Mouse (Mus musculus) mature B cell (primary cell): ENCODE data around the gene Gpat2.

Experiments used
- in situ Hi-C: fragments of 300-500 bp; cut with MboI; formaldehyde crosslinking; loops from 2 replicates; pipeline ENCODE4 v1.14.3; 2019

Gpat2 gene

DNA sequence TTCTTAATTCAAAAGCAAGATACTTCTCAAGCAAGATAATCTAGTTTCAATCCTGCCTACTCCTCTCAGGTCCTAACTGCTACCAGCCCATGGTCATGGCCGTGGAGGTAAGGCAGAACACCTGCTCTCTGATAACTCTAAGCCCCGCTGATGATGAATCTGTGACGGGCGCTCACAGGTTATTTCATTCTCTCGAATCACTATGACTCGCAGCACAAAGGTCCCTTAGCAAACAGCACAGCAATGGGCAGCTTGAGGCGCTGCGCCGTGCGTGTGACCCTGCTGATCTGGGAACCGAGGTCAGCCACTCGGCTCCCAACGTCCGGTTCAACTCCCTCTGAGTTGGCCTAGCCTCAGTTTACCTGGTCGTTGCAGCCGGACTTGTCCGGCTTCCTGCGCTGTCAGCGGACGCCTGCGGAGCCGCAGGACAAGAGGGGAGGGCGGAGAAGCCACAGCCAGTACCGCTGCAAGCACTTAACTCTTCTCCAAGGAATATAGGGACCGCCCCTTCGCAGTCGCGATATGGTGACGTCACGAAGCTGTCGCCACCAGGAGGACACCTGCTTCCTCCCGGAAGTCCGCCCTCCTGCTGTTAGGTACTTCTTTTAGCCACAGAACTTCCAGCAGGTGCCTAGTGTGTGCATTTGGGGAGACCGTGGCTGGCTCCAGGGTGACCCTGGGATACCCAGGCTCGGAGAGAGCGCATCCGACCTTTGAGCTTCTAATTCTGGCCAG lies 19.2 kb downstream of the Gpat2 start, which contains the start of gene Fahd2a:
TSS of gene Fahd2a (minus strand) at position 511 of the 735 bp plus-strand sequence.
- in situ Hi-C loops: no loop called here

- in situ Hi-C loops: no loop called here
Observed at GRCm38 (mm10) chr2:127446847-127447246, 21.8 kb downstream of the Gpat2 start.

GRCm38 (mm10) chr2:127449691-127450090 lies 24.7 kb downstream of the Gpat2 start:
- in situ Hi-C loops: no loop called here

DNA sequence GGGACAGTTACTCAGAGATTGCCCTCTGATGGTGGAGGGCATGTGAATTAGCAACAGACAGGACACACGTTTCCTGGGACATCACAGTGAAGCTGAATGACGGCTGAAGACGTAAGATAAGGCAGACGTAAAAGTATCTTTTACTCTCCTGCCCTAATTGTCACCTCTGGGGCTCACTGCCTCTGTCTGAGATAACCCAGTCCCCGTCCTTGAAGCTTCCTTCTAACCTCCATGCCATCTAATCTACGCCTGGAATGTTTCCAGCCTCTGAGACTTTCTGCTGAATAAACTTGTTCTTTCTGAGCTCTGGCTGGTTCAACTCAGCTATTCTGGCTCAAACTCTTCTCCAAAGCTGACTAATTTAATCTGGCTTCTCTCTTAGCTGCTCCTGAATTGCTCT lies 26.7 kb downstream of the Gpat2 start:
- in situ Hi-C loops: no loop called here

GRCm38 (mm10) chr2:127453141-127453540 lies 28.1 kb downstream of the Gpat2 start:
- in situ Hi-C loops: no loop called here

- in situ Hi-C loops: no loop called here
Observed at GRCm38 (mm10) chr2:127453764-127454163, 28.8 kb downstream of the Gpat2 start.

DNA sequence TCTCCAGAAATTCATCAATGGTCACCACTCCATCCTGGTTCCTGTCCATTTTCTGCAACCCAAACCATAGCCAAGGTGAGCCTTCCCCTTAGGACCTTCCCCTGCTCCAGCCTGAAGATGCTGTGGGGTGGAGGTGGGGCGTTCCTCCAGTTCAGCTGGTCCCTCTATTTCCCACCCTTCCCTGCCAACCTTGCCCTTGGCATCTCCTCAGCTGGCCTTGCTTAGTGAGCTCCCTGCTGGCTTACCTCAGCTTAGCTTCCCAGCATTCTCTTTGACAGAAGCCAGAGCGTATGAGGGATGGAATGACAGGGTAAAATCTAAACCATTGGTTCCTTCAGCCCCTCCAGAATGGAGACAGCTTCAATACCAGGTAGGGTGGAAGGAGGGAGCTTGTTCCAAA lies 34.3 kb downstream of the Gpat2 start:
- in situ Hi-C loops: no loop called here

GRCm38 (mm10) chr2:127461351-127461750 lies 36.4 kb downstream of the Gpat2 start:
- in situ Hi-C loops: no loop called here

DNA sequence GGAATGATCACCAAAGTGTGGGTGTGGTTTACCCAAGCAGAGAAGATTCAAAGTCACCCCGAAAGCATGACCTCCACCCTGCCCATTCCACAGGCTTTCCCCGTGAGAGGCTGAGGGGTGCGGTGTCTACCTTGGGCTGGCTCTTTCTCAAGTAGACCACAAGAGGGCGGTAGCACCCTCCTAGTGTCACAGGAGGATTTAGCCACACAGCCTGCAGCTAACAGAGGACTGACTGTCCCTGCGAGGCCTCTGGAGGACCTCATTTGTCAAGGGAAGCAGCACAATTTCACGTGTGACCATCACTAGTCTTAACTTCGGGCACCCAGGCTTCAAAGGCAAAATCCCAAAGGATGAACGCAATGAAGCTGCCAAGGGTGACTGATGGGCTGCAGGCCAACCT lies 37.3 kb downstream of the Gpat2 start:
- in situ Hi-C loops: no loop called here

DNA sequence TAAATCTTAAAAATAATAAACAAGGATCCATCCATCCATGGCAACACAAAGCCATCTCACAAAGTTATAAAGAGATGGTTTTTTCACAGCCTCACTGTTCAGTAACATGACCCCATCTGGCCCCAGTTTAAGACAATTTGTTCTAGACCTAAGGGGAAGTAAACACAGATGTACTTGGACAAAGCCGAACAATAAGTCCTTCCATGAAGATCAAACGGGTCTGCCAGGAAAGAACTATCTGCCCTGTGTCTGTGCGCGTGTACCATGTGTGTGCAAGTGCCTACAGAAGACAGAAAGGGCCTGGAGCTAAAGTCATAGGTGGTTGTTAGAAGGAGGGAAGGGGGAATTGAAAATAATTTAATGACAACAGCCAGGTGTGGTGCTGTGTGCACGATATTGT lies 45.2 kb downstream of the Gpat2 start:
- in situ Hi-C loops: no loop called here

DNA sequence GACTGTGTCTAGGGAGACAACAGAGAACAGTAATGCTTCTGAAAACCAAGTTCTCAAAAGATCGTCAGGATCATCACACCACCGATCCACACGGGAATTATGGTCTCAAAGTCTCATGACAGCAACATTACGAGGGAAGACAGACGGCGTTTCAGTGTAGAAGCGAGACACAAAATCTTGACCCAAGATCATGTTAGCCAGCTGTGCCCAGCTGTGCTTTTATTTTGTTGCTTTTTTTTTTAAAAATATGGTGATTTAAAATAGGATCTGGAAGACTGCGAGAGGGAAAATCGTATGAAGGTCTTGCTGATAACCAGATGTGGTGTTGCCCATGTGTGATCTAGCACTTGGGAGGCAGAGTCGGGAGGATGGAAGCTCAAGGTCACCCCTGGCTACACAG lies 45.7 kb downstream of the Gpat2 start:
- in situ Hi-C loops: no loop called here

DNA sequence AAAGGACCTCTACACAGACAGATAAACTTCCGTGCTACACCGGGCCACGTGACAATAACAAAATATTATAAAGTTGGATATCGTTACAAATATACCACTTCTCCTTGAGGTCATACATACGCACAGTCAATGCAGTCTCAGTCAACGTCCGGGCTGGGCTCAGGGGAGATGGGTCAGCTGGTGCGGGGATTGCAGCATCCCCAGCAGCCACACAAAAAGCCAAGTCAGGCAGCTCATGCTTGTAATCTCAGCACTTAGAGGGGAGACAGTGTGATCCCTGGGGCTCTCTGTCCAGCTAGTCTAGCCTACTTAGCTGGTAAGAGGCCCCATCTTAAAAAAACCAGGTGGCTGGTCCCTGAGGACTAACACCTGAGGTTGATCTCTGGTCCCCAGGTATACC lies 46.3 kb downstream of the Gpat2 start:
- in situ Hi-C loops: no loop called here

- in situ Hi-C loops: no loop called here
Observed at GRCm38 (mm10) chr2:127472279-127472678, 47.3 kb downstream of the Gpat2 start.

- in situ Hi-C loops: no loop called here
Observed at GRCm38 (mm10) chr2:127479210-127479609, 54.2 kb downstream of the Gpat2 start.

DNA sequence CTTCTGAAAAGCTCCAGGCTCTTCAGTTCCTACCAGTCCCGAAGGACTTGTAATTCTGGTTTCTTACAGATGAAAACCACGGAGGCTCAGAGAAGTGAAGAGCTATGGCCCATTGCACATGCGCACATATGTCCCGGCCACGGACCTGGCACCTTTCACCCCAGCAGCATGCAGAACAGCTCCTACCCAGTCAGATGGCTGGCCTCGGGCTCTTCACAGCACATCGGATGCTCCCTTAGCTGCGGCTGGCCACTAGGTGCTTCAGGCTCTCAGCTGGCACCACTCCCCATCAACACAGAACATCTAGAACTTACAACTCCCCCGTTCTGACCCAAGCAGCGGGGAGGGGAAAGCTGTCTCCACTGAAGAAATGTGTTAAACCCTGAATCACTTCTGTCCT lies 54.8 kb downstream of the Gpat2 start:
- in situ Hi-C loops: no loop called here

GRCm38 (mm10) chr2:127481841-127482532 lies 57.0 kb downstream of the Gpat2 start:
- in situ Hi-C loops: no loop called here

GRCm38 (mm10) chr2:127482533-127482911 lies 57.5 kb downstream of the Gpat2 start:
- in situ Hi-C loops: no loop called here

DNA sequence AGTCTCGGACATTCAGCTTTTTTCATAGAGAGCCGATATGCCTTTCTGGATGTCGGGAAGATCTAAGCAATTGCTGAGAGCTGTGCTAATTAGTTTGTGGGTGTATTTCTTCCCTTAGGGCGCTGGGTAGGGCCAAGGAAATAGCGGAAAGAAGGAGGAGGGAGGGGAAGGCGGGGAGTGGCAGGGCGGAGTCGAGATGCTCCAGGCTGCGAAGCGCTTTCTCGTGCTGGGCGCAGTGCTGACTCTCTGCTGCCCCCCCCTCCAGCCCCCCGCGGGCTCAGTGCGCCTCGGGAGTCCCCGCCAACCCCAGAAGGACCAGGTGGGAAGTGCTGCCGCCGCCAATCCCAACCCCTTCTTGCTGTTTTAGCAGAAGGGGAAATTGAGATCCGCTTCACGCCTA lies 58.0 kb downstream of the Gpat2 start:
- in situ Hi-C loops: no loop called here

- in situ Hi-C loops: no loop called here
Observed at GRCm38 (mm10) chr2:127484476-127485170, 59.6 kb downstream of the Gpat2 start.
